Mouse (Mus musculus) testis, adult 2 months (tissue): ENCODE results near the gene Wnt6. TPM values are rescaled to one million over a fixed set of nuclear protein-coding genes. Genes with fewer than 3 reads are reported as not detected.

Experiments
- H3K27ac ChIP-seq: fragments of 200-500 bp; 2 replicates; pipeline ENCODE4 v1.5.1; 2012; ENCODE audit warnings: low read depth, low read length; ENCODE audit not compliant: control insufficient read depth, insufficient read depth
- H3K27me3 ChIP-seq: fragments of 200-500 bp; 2 replicates; pipeline ENCODE4 v1.6.1; 2012; ENCODE audit warnings: mild to moderate bottlenecking, low read length, moderate library complexity; ENCODE audit not compliant: control insufficient read depth, insufficient read depth
- H3K36me3 ChIP-seq: fragments of 200-500 bp; 2 replicates; pipeline ENCODE4 v1.6.1; 2012; ENCODE audit warnings: mild to moderate bottlenecking, low read length; ENCODE audit not compliant: control insufficient read depth, insufficient read depth
- H3K4me1 ChIP-seq: fragments of 200-500 bp; 2 replicates; pipeline ENCODE4 v1.6.1; 2012; ENCODE audit warnings: low read length; ENCODE audit not compliant: control insufficient read depth, insufficient read depth
- H3K4me3 ChIP-seq: fragments of 200-500 bp; 2 replicates; pipeline ENCODE4 v1.5.1; 2012; ENCODE audit warnings: low read depth, mild to moderate bottlenecking, low read length, moderate library complexity, mixed read lengths; ENCODE audit not compliant: control insufficient read depth
- CTCF ChIP-seq: fragments of 200-500 bp; IDR thresholded peaks from 2 replicates; pipeline ENCODE4 v1.5.1; 2012; ENCODE audit warnings: low read depth, mild to moderate bottlenecking, inconsistent platforms, low read length, moderate library complexity; ENCODE audit not compliant: control insufficient read depth, insufficient read depth, insufficient replicate concordance
- POLR2A ChIP-seq: fragments of 200-500 bp; IDR thresholded peaks from 2 replicates; pipeline ENCODE4 v1.6.1; 2012; ENCODE audit warnings: low read depth, mild to moderate bottlenecking, inconsistent platforms, low read length, moderate library complexity; ENCODE audit not compliant: control insufficient read depth
- polyA plus RNA-seq: library from polyadenylated mRNA; depleted of rRNA; stranded (reverse); fragments of >200 nt; gene quantifications from 2 replicates; pipeline ENCODE4 v1.2.3, GENCODE M21; 2012

Gene Wnt6
- polyA plus RNA-seq, 1 experiment, result 13.4 TPM

GRCm38 (mm10) chr1:74747335-74747734 lies 24.4 kb upstream of the Wnt6 start:
- no peaks in the 10 kb centered on the region for H3K27me3 ChIP-seq
- no peak overlapping the region for H3K4me3 ChIP-seq
- no peak for TF ChIP-seq CTCF
- TF ChIP-seq POLR2A, result no peak
- H3K27ac ChIP-seq, result no peak overlapping the region
- peaks cover 7% of the 10 kb centered on the region; the same call in 1 of the 2 replicates for H3K4me1 ChIP-seq
- H3K36me3 ChIP-seq, result no peaks in the 10 kb centered on the region

- Histone ChIP-seq H3K27ac (peak within 1 kb of the TSS; percentile 55), H3K4me1 (peaks cover 7% of the 10 kb centered on the region; the same call in 1 of the 2 replicates), H3K27me3 (no peaks in the 10 kb centered on the region), H3K4me3 (no peak within 1 kb of the TSS; the same call in 1 of the 2 replicates), H3K36me3 (no peaks in the 10 kb centered on the region)
- TF ChIP-seq POLR2A, result no peak
- peak; percentile 52; the same call in 1 of the 2 replicates for TF ChIP-seq CTCF
Observed at GRCm38 (mm10) chr1:74748643-74749271, 22.9 kb upstream of the Wnt6 start, which contains the start of gene Prkag3. TSS of gene Prkag3 (minus strand) at chr1:74749221.

- Histone ChIP-seq H3K4me1 (peaks cover 7% of the 10 kb centered on the region; the same call in 1 of the 2 replicates), H3K4me3 (no peak overlapping the region), H3K36me3 (no peaks in the 10 kb centered on the region), H3K27ac (0 out of 2 replicates have a peak overlapping the region, but pooled peaks have one; percentile 5), H3K27me3 (no peaks in the 10 kb centered on the region)
- TF ChIP-seq CTCF (no peak), POLR2A (no peak)
Observed at GRCm38 (mm10) chr1:74749301-74749700, 22.4 kb upstream of the Wnt6 start.

GRCm38 (mm10) chr1:74750683-74751082 lies 21.0 kb upstream of the Wnt6 start:
- no peaks in the 10 kb centered on the region for H3K27me3 ChIP-seq
- no peak for TF ChIP-seq CTCF
- TF ChIP-seq POLR2A, result no peak
- no peaks in the 10 kb centered on the region for H3K36me3 ChIP-seq
- peak overlapping the region; percentile 41; the same call in 1 of the 2 replicates for H3K27ac ChIP-seq
- H3K4me1 ChIP-seq, result peaks cover 7% of the 10 kb centered on the region; the same call in 1 of the 2 replicates
- H3K4me3 ChIP-seq, result no peak overlapping the region

GRCm38 (mm10) chr1:74752150-74752549 lies 19.5 kb upstream of the Wnt6 start:
- Histone ChIP-seq H3K36me3 (no peaks in the 10 kb centered on the region), H3K27me3 (no peaks in the 10 kb centered on the region), H3K4me1 (peaks cover 7% of the 10 kb centered on the region; the same call in 1 of the 2 replicates), H3K4me3 (no peak overlapping the region), H3K27ac (no peak overlapping the region)
- TF ChIP-seq POLR2A, result no peak
- no peak for TF ChIP-seq CTCF

GRCm38 (mm10) chr1:74752833-74753232 lies 18.9 kb upstream of the Wnt6 start:
- Histone ChIP-seq H3K27ac (no peak overlapping the region), H3K27me3 (no peaks in the 10 kb centered on the region), H3K4me1 (peaks cover 7% of the 10 kb centered on the region; the same call in 1 of the 2 replicates), H3K36me3 (no peaks in the 10 kb centered on the region), H3K4me3 (no peak overlapping the region)
- TF ChIP-seq POLR2A (no peak), CTCF (no peak)

GRCm38 (mm10) chr1:74753266-74753974 lies 18.3 kb upstream of the Wnt6 start:
- TF ChIP-seq POLR2A (no peak), CTCF (no peak)
- no peaks in the 10 kb centered on the region for H3K27me3 ChIP-seq
- peaks cover 7% of the 10 kb centered on the region; the same call in 1 of the 2 replicates for H3K4me1 ChIP-seq
- H3K36me3 ChIP-seq, result no peaks in the 10 kb centered on the region
- no peak overlapping the region for H3K27ac ChIP-seq
- no peak overlapping the region for H3K4me3 ChIP-seq
